In genomic region chr1:181231262-181231661, GRCm38 (mm10) we compare ENCODE assay signal across 14 mouse cellular contexts. TPM values are rescaled to one million over a fixed set of nuclear protein-coding genes. Genes with fewer than 3 reads are reported as not detected.
A peak's percentile ranks its signal among the peaks of the same experiment; 100 is the strongest.
DNase-seq lines count a peak whose midpoint lies in the region; ATAC-seq and TF ChIP-seq lines count a peak whose summit lies in the region.
"Had no signal": no experiment of that assay in that cellular context is flagged by ENCODE, and none has a peak within 500 bp of the region (broad histone marks: within the 10 kb centered on the region; RNA-seq: fewer than 3 reads in every experiment).

No protein-coding gene starts in this region.

- H3K9me3 ChIP-seq in erythroblast, embryonic 14.5 days (ENCODE audit: control insufficient read depth, low read length), result peaks cover 5% of the 10 kb centered on the region; the same call in 1 of the 2 replicates
- no peaks in the 10 kb centered on the region for H3K9me3 ChIP-seq in lung, embryonic 15.5 days
- H3K9me3 ChIP-seq in midbrain, embryonic 15.5 days, result no peaks in the 10 kb centered on the region
- H3K9me3 ChIP-seq: forebrain, embryonic 12.5 days had no signal

- H3K36me3 ChIP-seq in erythroblast, embryonic 14.5 days (ENCODE audit: control insufficient read depth), result peaks cover 82% of the 10 kb centered on the region
- H3K36me3 ChIP-seq in lung, embryonic 15.5 days, result no peaks in the 10 kb centered on the region
- no peaks in the 10 kb centered on the region for H3K36me3 ChIP-seq in midbrain, embryonic 15.5 days (replicated peaks)
- H3K36me3 ChIP-seq: forebrain, embryonic 12.5 days had no signal

- no peak for ATAC-seq in erythroblast, adult 5-6 weeks (replicated peaks; ENCODE audit: low FRiP score, poor library complexity, severe bottlenecking)
- ATAC-seq in lung, embryonic 15.5 days (ENCODE audit: borderline replicate concordance, extremely low read depth, low FRiP score, low TSS enrichment), result no peak
- peak; percentile 70 for ATAC-seq in midbrain, embryonic 15.5 days (replicated peaks)

- 50% methylated on average over 7 of the region's 7 CpGs for WGBS in lung, embryonic 15.5 days
- 64% methylated on average over 7 of the region's 7 CpGs for WGBS in lung, adult 2 months
- WGBS in bone marrow, adult 2 months, result 59% methylated on average over 7 of the region's 7 CpGs
- WGBS in midbrain, embryonic 15.5 days, result 38% methylated on average over 7 of the region's 7 CpGs

- peaks cover 95% of the 10 kb centered on the region for H3K4me1 ChIP-seq in erythroblast, embryonic 14.5 days (ENCODE audit: control insufficient read depth)
- peaks cover 18% of the 10 kb centered on the region for H3K4me1 ChIP-seq in lung, embryonic 15.5 days
- H3K4me1 ChIP-seq in lung, adult 2 months (ENCODE audit: control insufficient read depth, insufficient read depth, low read length), result peaks cover 20% of the 10 kb centered on the region
- H3K4me1 ChIP-seq in bone marrow, adult 2 months (ENCODE audit: control insufficient read depth, insufficient read depth, low read length), result peaks cover 20% of the 10 kb centered on the region
- H3K4me1 ChIP-seq in midbrain, embryonic 15.5 days, result peaks cover 6% of the 10 kb centered on the region; the same call in 1 of the 2 replicates

- no peaks in the 10 kb centered on the region for H3K27me3 ChIP-seq in erythroblast, embryonic 14.5 days (ENCODE audit: control insufficient read depth)
- no peaks in the 10 kb centered on the region for H3K27me3 ChIP-seq in lung, embryonic 15.5 days
- no peaks in the 10 kb centered on the region for H3K27me3 ChIP-seq in midbrain, embryonic 15.5 days (replicated peaks)
- H3K27me3 ChIP-seq: forebrain, embryonic 12.5 days had no signal

- peak overlapping the region; percentile 48 for H3K4me3 ChIP-seq in erythroblast, embryonic 14.5 days (replicated peaks)
- H3K4me3 ChIP-seq in lung, embryonic 15.5 days, result no peak overlapping the region
- no peak overlapping the region for H3K4me3 ChIP-seq in lung, adult 2 months (replicated peaks; ENCODE audit: extremely low read depth, low read depth, low read length)
- no peak overlapping the region for H3K4me3 ChIP-seq in bone marrow, adult 2 months (replicated peaks; ENCODE audit: control insufficient read depth, low read depth, low read length)
- H3K4me3 ChIP-seq in midbrain, embryonic 15.5 days, result no peak overlapping the region
- H3K4me3 ChIP-seq: forebrain, embryonic 12.5 days had no signal

- 0 out of 2 replicates have a peak overlapping the region, but pooled peaks have one; percentile 13 for H3K27ac ChIP-seq in lung, embryonic 15.5 days
- peak overlapping the region; percentile 73 for H3K27ac ChIP-seq in bone marrow, adult 2 months (ENCODE audit: control insufficient read depth, insufficient read depth, low read depth, low read length, poor library complexity)
- no peak overlapping the region for H3K27ac ChIP-seq in midbrain, embryonic 15.5 days
- H3K27ac ChIP-seq: forebrain, embryonic 12.5 days; hindbrain, embryonic 14.5 days had no signal

- TF ChIP-seq CTCF in lung, adult 2 months (IDR thresholded peaks at IDR 0.05; ENCODE audit: insufficient read depth, low read length), result no peak
- TF ChIP-seq CTCF in bone marrow, adult 2 months (IDR thresholded peaks at IDR 0.05; ENCODE audit: control insufficient read depth, insufficient read depth, low read length), result no peak

- no peak for DNase-seq in lung, adult 2 months
- DNase-seq in adrenal gland, adult 2 months, result no peak
- DNase-seq in layer of hippocampus, adult 9-11 months, result no peak
- DNase-seq: adrenal gland, adult 8-10 months; embryo, embryonic 11 days; gastrocnemius, postnatal 14 days; layer of hippocampus, postnatal 36 days had no signal

- H3K9ac ChIP-seq in lung, embryonic 15.5 days, result no peak overlapping the region
- H3K9ac ChIP-seq in midbrain, embryonic 15.5 days, result no peak overlapping the region
- H3K9ac ChIP-seq: forebrain, embryonic 12.5 days; hindbrain, embryonic 14.5 days had no signal

- H3K4me2 ChIP-seq in lung, embryonic 15.5 days, result no peak overlapping the region
- H3K4me2 ChIP-seq in midbrain, embryonic 15.5 days, result no peak overlapping the region
- H3K4me2 ChIP-seq: forebrain, embryonic 12.5 days; hindbrain, embryonic 14.5 days had no signal

- TF ChIP-seq POLR2A in lung, adult 2 months (IDR thresholded peaks at IDR 0.05; ENCODE audit: borderline replicate concordance, extremely low read depth, low read depth, low read length), result no peak
- no peak for TF ChIP-seq POLR2A in bone marrow, adult 2 months (IDR thresholded peaks at IDR 0.05; ENCODE audit: borderline replicate concordance, control insufficient read depth, low read depth, low read length)

RNA-seq across cellular contexts. Expression of gene Wdr26, which starts 19.5 kb away (rescaled TPM):
- 12.7 and 17.8 TPM in 2 replicates for polyA plus RNA-seq in erythroblast, embryonic 14.5 days (2012)
- total RNA-seq in erythroblast, adult 5-6 weeks (2015; ENCODE audit: low replicate concordance), result 871 and 922 TPM in 2 replicates
- total RNA-seq in erythroblast, adult 5-6 weeks (2017; ENCODE audit: low replicate concordance), result 1,326 and 1,581 TPM in 2 replicates
- 27.5 and 30.6 TPM in 2 replicates for polyA plus RNA-seq in lung, embryonic 15.5 days (2015; fragmentation: Nextera tagmentation; extraction: Ambion mirVana)
- polyA plus RNA-seq in lung, adult 2 months (2012; rRNA removed), result 35.9 and 43.9 TPM in 2 replicates
- 88.4 and 115 TPM in 2 replicates for polyA plus RNA-seq in bone marrow, adult 2 months (2011; ENCODE audit: insufficient read depth, insufficient read length, low replicate concordance, missing spikeins)
- polyA plus RNA-seq in midbrain, embryonic 15.5 days (2015; fragmentation: Nextera tagmentation; extraction: Ambion mirVana), result 32.8 and 36.7 TPM in 2 replicates
- 100 to 1,000 TPM; 113 to 140 TPM for total RNA-seq in adrenal gland, adult 2 months (2021)
- 56.7 and 62.2 TPM in 2 replicates for polyA plus RNA-seq in adrenal gland, adult 2 months (2012; rRNA removed)
